Mouse (Mus musculus): Measurements from ENCODE around the gene Tmtc2.

- TF ChIP-seq POU5F1 (IDR thresholded peaks at IDR 0.05; ENCODE audit: borderline replicate concordance, low read length) (no peak), CTCF (conservative IDR thresholded peaks at IDR 0.05; ENCODE audit: low read length) (no peak)
Measured at GRCm38 (mm10) chr10:105144382-105144781, 429.9 kb downstream of the Tmtc2 start.
